Mouse (Mus musculus) embryonic stem cell, embryonic (primary cell): Measurements from ENCODE around the gene Tmem161a.

Source experiments
- CTCF ChIA-PET, 4 experiments: fragments of 300-600 bp in 2 of 4; fragments of 350-600 bp in 2 of 4; sonication (Branson Sonifier 250); formaldehyde crosslinking; loops; one replicate each; lab custom pipeline; 2022; ENCODE audit warnings: inconsistent platforms in 2 of 4; lab: Charles Lee
- POLR2A ChIA-PET, 4 experiments: fragments of 300-600 bp in 2 of 4; fragments of 350-600 bp in 2 of 4; sonication (Branson Sonifier 250); formaldehyde crosslinking; loops; one replicate each; lab custom pipeline; 2022; ENCODE audit warnings: antibody characterized with exemption in 4 of 4, inconsistent platforms in 1 of 4; lab: Charles Lee

The Tmem161a gene

DNA sequence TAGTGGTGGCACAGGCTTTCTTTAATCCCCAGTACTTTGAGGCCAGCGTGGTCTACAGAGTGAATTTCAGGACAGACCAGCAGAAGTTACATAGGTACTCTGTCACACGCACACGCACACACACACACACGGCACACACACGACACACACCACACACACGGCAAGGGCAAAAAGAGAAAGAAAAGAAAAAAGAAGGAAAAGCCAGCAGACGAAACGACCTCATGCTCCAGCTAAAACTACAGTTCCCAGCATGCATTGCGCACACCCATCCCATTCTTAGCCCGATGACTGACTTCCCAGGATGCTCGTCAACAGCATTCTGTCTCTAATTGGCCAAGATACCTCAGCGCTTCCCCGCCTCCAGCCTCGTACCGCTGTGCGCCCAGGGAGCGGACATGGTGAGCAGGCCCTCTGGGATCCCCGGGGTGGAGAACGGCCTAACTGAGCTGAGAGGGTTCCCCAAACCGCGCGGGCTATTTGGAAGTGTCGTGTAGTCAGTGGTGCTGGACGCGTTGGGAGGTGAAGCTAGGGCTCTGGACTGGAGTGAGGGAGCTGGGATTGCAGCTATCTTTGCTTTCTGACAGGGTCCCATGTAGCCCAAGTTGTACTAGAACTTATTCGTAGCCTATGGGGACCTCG, at the start of gene Tmem161a:
TSS of gene Tmem161a (plus strand) at position 314 of the 639 bp plus-strand sequence.
- POLR2A ChIA-PET, result interaction anchor here in 3 of 4 experiments (0.5 to 4.2 kb wide), 54 partner anchors 9 to 1880 kb away, joined by 3 to 35 read pairs (median 4); partner anchors contain the start of genes Slc25a42 (in 3 of the 3), Nr2c2ap (in 2 of the 3), Borcs8 (in 1 of the 3) and Gdf1 (in 1 of the 3)
- CTCF ChIA-PET, result interaction anchor here in 3 of 4 experiments (0.5 to 1.3 kb wide), 14 partner anchors 12 to 333 kb away, joined by 3 to 7 read pairs (median 3); partner anchors contain the start of genes Tm6sf2 (in 2 of the 3), Homer3 (in 1 of the 3) and Slc25a42 (in 1 of the 3)

- POLR2A ChIA-PET, result no interaction called here
These were observed 49.3 kb upstream of the Tmem161a start for GRCm38 (mm10) chr8:70122863-70123262.

GRCm38 (mm10) chr8:70124992-70125391, 47.2 kb upstream of the Tmem161a start:
- ChIA-PET CTCF (interaction anchor here in 1 of 4 experiments (0.6 kb wide), 1 partner anchor 61 kb away, joined by 3 read pairs; no protein-coding TSS in a partner anchor), POLR2A (interaction anchor here in 1 of 4 experiments (0.9 kb wide), 1 partner anchor 34 kb away, joined by 3 read pairs; no protein-coding TSS in a partner anchor)

More at GRCm38 (mm10) chr8:70122863-70123262, 49.3 kb upstream of the Tmem161a start:
- CTCF ChIA-PET, result interaction anchor here in 1 of 4 experiments (1.0 kb wide), 1 partner anchor 18 kb away, joined by 5 read pairs; no protein-coding TSS in a partner anchor

GRCm38 (mm10) chr8:70128435-70128834, 43.7 kb upstream of the Tmem161a start:
- ChIA-PET POLR2A (interaction anchor here in 3 of 4 experiments (0.5 to 6.5 kb wide), 13 partner anchors 10 to 639 kb away, joined by 3 to 57 read pairs (median 8); partner anchors contain the start of genes Tmem161a (in 2 of the 3), Borcs8 (in 1 of the 3), Mef2b (in 1 of the 3) and Rfxank (in 1 of the 3)), CTCF (no interaction called here)

DNA sequence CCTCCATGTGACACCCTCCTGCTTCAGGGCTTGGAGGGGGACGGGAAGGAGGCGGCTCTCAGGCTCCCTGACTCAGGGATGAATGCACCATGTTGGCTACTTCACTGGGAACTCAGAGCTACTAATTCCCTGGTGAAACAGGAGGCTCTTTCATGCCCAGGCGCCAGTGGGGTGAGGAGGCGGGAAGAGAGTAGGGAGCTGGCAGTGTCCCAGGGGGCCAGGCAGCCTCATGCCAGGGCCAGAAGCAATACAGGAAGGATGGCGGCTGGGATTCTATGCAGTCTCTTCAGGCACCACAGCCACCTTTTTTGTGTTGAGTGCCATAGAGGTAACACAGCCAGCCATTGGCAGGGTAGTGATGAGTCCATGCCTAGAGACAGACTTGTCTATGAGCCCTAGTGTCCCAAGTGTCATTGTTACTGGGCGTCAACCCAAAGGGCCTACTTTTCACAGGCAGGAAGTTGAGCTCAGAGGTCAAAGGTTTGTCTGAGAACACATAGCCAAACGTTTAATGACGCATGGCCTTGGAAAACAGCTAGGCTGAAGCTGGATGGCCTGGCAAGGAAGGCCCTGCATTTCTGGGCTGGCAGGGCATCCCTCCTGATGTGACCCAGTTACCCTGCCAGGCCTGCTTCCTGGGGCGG, 42.7 kb upstream of the Tmem161a start:
- POLR2A ChIA-PET, result interaction anchor here (0.5 to 6.5 kb wide), 47 partner anchors 8 to 638 kb away, joined by 3 to 57 read pairs (median 5); partner anchors contain the start of genes Slc25a42 (in 4 of the 4), Borcs8 (in 3 of the 4), Ncan (in 3 of the 4) and Rfxank (in 3 of the 4)
- CTCF ChIA-PET, result interaction anchor here in 2 of 4 experiments (0.6 to 1.3 kb wide), 2 partner anchors 9 to 19 kb away, joined by 3 to 5 read pairs; partner anchors contain the start of gene Ncan (in 1 of the 2)

- POLR2A ChIA-PET, result interaction anchor here in 3 of 4 experiments (0.6 to 6.5 kb wide), 52 partner anchors 9 to 409 kb away, joined by 3 to 57 read pairs (median 5); partner anchors contain the start of genes Borcs8 (in 3 of the 3), Ncan (in 3 of the 3), Rfxank (in 3 of the 3) and Slc25a42 (in 3 of the 3)
- CTCF ChIA-PET, result interaction anchor here in 3 of 4 experiments (0.6 to 1.3 kb wide), 3 partner anchors 9 to 269 kb away, joined by 3 to 5 read pairs (median 3); partner anchors contain the start of gene Ncan (in 1 of the 3)
These were observed 42.1 kb upstream of the Tmem161a start for GRCm38 (mm10) chr8:70130066-70130465.

- CTCF ChIA-PET, result interaction anchor here in 2 of 4 experiments (0.6 to 1.2 kb wide), 3 partner anchors 19 to 230 kb away, joined by 3 read pairs; no protein-coding TSS in a partner anchor
- POLR2A ChIA-PET, result interaction anchor here in 3 of 4 experiments (0.7 to 6.5 kb wide), 39 partner anchors 9 to 396 kb away, joined by 3 to 57 read pairs (median 5); partner anchors contain the start of genes Slc25a42 (in 3 of the 3), Ncan (in 2 of the 3), Tmem161a (in 2 of the 3) and Borcs8 (in 1 of the 3)
These were observed 40.8 kb upstream of the Tmem161a start, which contains the start of gene Nr2c2ap for GRCm38 (mm10) chr8:70131166-70131883. TSS of gene Nr2c2ap (plus strand) at chr8:70131333.

DNA sequence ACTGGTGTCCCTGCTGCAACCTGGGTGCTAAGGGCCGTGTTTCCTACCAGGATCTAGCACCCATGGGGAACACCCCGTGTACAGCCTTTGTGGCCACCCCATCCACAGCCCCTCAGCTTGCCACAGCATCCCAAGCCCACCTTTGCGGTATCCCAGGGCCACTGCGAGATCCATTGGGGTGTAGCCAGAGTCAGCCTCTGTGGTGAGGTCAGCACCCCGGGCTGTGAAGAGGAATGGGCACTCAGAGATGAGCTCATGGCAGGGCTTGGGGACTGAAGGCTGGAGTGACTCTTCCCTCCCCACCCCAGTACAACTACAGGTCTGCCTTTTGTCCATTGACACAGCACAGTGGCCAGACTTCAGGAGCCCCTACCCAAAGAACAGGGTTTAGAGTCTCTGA, 38.1 kb upstream of the Tmem161a start:
- POLR2A ChIA-PET, result interaction anchor here in 2 of 4 experiments (0.6 to 6.5 kb wide), 6 partner anchors 11 to 148 kb away, joined by 3 to 57 read pairs (median 4); no protein-coding TSS in a partner anchor
- CTCF ChIA-PET, result no interaction called here

GRCm38 (mm10) chr8:70134931-70135330, 37.2 kb upstream of the Tmem161a start:
- CTCF ChIA-PET, result no interaction called here
- POLR2A ChIA-PET, result interaction anchor here in 3 of 4 experiments (0.6 to 1.9 kb wide), 5 partner anchors 16 to 94 kb away, joined by 3 to 11 read pairs (median 3); no protein-coding TSS in a partner anchor

DNA sequence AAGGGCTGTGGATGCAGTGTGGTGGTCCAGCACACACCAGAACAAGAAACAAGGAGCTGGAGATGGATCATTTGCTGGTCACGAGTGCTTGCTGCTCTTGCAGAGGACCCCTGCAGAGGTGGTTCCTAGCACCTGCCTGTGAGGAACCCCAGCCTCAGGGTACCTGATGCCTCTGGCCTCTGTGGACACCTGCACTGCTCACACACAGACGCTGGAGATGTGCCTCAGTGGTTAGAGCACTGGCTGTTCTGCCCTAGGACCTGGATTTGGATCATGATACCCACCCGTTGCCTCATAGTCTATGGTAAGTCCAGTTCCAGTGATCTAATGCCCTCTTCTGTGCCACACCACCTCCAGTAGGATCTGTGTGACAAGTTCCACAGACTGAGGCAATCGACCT, 35.6 kb upstream of the Tmem161a start:
- CTCF ChIA-PET, result no interaction called here
- POLR2A ChIA-PET, result interaction anchor here in 3 of 4 experiments (0.6 to 2.1 kb wide), 10 partner anchors 8 to 76 kb away, joined by 3 to 12 read pairs (median 4); partner anchors contain the start of genes Ncan (in 1 of the 3) and Slc25a42 (in 1 of the 3)

- CTCF ChIA-PET, result no interaction called here
- POLR2A ChIA-PET, result interaction anchor here in 3 of 4 experiments (0.6 to 5.4 kb wide), 10 partner anchors 8 to 480 kb away, joined by 3 to 30 read pairs (median 13); partner anchors contain the start of genes Nr2c2ap (in 1 of the 3) and Tmem161a (in 1 of the 3)
These were observed 34.3 kb upstream of the Tmem161a start for GRCm38 (mm10) chr8:70137890-70138289.

- ChIA-PET POLR2A (interaction anchor here (0.5 to 5.5 kb wide), 35 partner anchors 8 to 485 kb away, joined by 3 to 40 read pairs (median 4); partner anchors contain the start of genes Slc25a42 (in 2 of the 4), Fkbp8 (in 1 of the 4), Gatad2a (in 1 of the 4) and Mau2 (in 1 of the 4)), CTCF (interaction anchor here in 1 of 4 experiments (0.7 to 1.1 kb wide), 3 partner anchors 10 to 21 kb away, joined by 3 to 5 read pairs (median 3); no protein-coding TSS in a partner anchor)
These were observed 32.9 kb upstream of the Tmem161a start, which contains the start of the genes Rfxank, Borcs8 and Mef2b for GRCm38 (mm10) chr8:70139026-70139857. TSS of gene Rfxank (minus strand) at chr8:70139154. TSS of gene Borcs8 (plus strand) at chr8:70139499. TSS of gene Mef2b (plus strand) at chr8:70139711.

DNA sequence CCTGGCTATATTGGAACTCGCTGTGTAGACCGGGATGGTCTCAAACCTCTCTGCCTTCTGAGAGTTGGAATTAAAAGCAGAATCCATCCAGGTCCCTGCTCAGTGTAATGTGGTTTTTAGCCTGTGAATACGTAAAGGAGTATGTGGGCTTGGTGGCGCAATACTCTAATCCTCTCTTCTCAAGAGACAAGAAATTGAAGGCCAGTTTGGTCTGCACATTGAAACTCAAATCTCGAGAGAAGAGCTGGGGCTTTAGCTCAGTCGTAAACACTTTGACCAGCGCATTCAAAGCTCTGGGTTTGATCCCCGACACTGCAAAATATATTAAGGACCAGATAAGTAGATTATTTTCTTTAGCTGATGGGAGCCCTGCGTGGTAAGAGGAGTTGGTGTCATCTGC, 32.2 kb upstream of the Tmem161a start:
- ChIA-PET CTCF (interaction anchor here in 1 of 4 experiments (0.9 to 1.1 kb wide), 2 partner anchors 22 to 32 kb away, joined by 3 to 5 read pairs; partner anchors contain the start of gene Tmem161a), POLR2A (interaction anchor here (0.7 to 5.5 kb wide), 23 partner anchors 8 to 387 kb away, joined by 3 to 40 read pairs (median 5); partner anchors contain the start of genes Fkbp8 (in 1 of the 4), Mau2 (in 1 of the 4), Ncan (in 1 of the 4) and Nr2c2ap (in 1 of the 4))

DNA sequence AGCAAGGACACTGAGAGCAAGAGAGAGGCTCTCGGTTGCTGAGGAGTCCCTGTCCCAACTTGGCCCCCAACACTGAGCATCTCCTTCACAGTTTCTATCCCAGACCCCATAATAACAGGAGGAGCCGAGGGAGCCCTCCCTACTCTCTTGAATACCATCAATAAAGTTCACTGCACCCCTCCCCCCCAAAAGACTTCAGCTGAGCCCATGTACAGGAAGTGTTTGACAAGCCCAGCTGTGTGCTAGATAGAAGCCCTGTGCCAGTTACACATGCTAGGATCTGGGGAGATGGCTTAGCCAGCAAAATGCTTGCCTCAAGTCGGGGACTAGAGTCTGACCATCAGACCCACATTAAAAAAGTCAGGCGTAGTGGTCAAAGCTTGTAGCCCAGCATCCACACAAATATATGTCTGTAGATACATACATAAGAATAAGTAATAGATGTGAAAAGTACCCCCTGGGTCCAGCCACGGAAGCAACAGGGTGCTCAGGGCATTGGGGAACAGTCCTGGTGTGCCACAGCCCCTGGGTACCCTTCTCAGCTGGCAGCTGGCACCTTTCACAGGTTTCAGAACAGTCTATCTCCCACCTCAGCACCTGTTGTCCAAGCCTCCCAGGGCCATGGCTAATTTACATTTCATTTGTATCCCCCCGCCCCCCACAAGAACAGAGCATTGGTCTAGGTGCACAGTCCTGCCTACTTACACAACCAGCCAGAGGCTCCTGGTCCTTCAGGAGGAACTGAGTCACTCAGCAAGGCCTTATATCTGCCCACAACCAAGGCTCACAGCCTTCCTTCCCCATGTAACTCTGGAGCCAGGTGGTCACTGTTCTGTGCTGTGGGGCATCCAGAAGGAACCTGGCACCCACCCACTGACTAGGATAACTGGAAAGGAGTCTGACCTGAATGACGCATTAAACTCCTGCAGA, 24.2 kb upstream of the Tmem161a start:
- CTCF ChIA-PET, result interaction anchor here in 2 of 4 experiments (0.6 to 1.4 kb wide), 4 partner anchors 18 to 499 kb away, joined by 3 to 4 read pairs (median 3); partner anchors contain the start of gene Slc25a42 (in 1 of the 2)
- POLR2A ChIA-PET, result interaction anchor here in 3 of 4 experiments (0.8 to 8.2 kb wide), 10 partner anchors 8 to 37 kb away, joined by 3 to 64 read pairs (median 6); partner anchors contain the start of genes Rfxank (in 2 of the 3), Borcs8 (in 1 of the 3), Mef2b (in 1 of the 3) and Nr2c2ap (in 1 of the 3)
